Mouse (Mus musculus): ENCODE measurements around the gene Prkar1b. TPM values are rescaled to one million over a fixed set of nuclear protein-coding genes. Genes with fewer than 3 reads are reported as not detected.

Gene Prkar1b
- total and polyA plus RNA-seq, 2 experiments from 2014 or later = 303 to 392 TPM

- Histone ChIP-seq H3K27me3 (ENCODE audit: insufficient read depth, low read length) (no peaks in the 10 kb centered on the region), H3K4me2 (ENCODE audit: low read depth) (no peak overlapping the region), H3K4me3 (ENCODE audit: low read depth, low read length) (no peak overlapping the region), H3K36me3 (ENCODE audit: insufficient read depth) (no peaks in the 10 kb centered on the region), H3K9ac (no peak overlapping the region), H3K27ac (ENCODE audit: low read depth, low read length) (no peak overlapping the region), H3K9me3 (ENCODE audit: low read length) (no peaks in the 10 kb centered on the region), H3K4me1 (ENCODE audit: insufficient read depth) (no peaks in the 10 kb centered on the region)
- 43% methylated on average over 15 of the region's 15 CpGs for WGBS
- DNase-seq (no peak), ATAC-seq (no peak)
- TF ChIP-seq CTCF (IDR thresholded peaks at IDR 0.05; ENCODE audit: low read depth) = no peak
Measured at GRCm38 (mm10) chr5:139027603-139028002, 122.2 kb downstream of the Prkar1b start.

GRCm38 (mm10) chr5:139024351-139025105 is 125.3 kb downstream of the Prkar1b start:
- ATAC-seq (no peak), DNase-seq (no peak)
- H3K9ac ChIP-seq = no peak overlapping the region
- H3K4me3 ChIP-seq (ENCODE audit: low read depth, low read length) = no peak overlapping the region
- H3K4me1 ChIP-seq (ENCODE audit: insufficient read depth) = no peaks in the 10 kb centered on the region
- H3K36me3 ChIP-seq (ENCODE audit: insufficient read depth) = peaks cover 6% of the 10 kb centered on the region; the same call in 1 of the 2 replicates
- H3K9me3 ChIP-seq (ENCODE audit: low read length) = no peaks in the 10 kb centered on the region
- H3K27ac ChIP-seq (ENCODE audit: low read depth, low read length) = no peak overlapping the region
- no peak for TF ChIP-seq CTCF (IDR thresholded peaks at IDR 0.05; ENCODE audit: low read depth)
- WGBS = 79% methylated on average over 12 of the region's 12 CpGs
- H3K4me2 ChIP-seq (ENCODE audit: low read depth) = no peak overlapping the region
- H3K27me3 ChIP-seq (ENCODE audit: insufficient read depth, low read length) = no peaks in the 10 kb centered on the region

GRCm38 (mm10) chr5:139020595-139020994 is 129.2 kb downstream of the Prkar1b start:
- ATAC-seq (no peak), DNase-seq (no peak)
- H3K4me2 ChIP-seq (ENCODE audit: low read depth) = no peak overlapping the region
- no peak overlapping the region for H3K4me3 ChIP-seq (ENCODE audit: low read depth, low read length)
- no peaks in the 10 kb centered on the region for H3K9me3 ChIP-seq (ENCODE audit: low read length)
- peaks cover 30% of the 10 kb centered on the region for H3K36me3 ChIP-seq (ENCODE audit: insufficient read depth)
- TF ChIP-seq CTCF (IDR thresholded peaks at IDR 0.05; ENCODE audit: low read depth) = no peak
- no peaks in the 10 kb centered on the region for H3K27me3 ChIP-seq (ENCODE audit: insufficient read depth, low read length)
- WGBS = 84% methylated on average over 6 of the region's 6 CpGs
- H3K27ac ChIP-seq (ENCODE audit: low read depth, low read length) = no peak overlapping the region
- no peaks in the 10 kb centered on the region for H3K4me1 ChIP-seq (ENCODE audit: insufficient read depth)
- H3K9ac ChIP-seq = no peak overlapping the region

- no peak for ATAC-seq
- no peak for TF ChIP-seq CTCF (IDR thresholded peaks at IDR 0.05; ENCODE audit: low read depth)
- Histone ChIP-seq H3K4me3 (ENCODE audit: low read depth, low read length) (no peak overlapping the region), H3K4me1 (ENCODE audit: insufficient read depth) (no peaks in the 10 kb centered on the region), H3K9me3 (ENCODE audit: low read length) (no peaks in the 10 kb centered on the region), H3K9ac (no peak overlapping the region), H3K4me2 (ENCODE audit: low read depth) (no peak overlapping the region), H3K27ac (ENCODE audit: low read depth, low read length) (no peak overlapping the region), H3K36me3 (ENCODE audit: insufficient read depth) (peaks cover 30% of the 10 kb centered on the region), H3K27me3 (ENCODE audit: insufficient read depth, low read length) (no peaks in the 10 kb centered on the region)
- 77% methylated on average over 15 of the region's 15 CpGs for WGBS
- no peak for DNase-seq
Measured at GRCm38 (mm10) chr5:139017371-139018124, 132.3 kb downstream of the Prkar1b start.

GRCm38 (mm10) chr5:139015097-139015496 is 134.7 kb downstream of the Prkar1b start:
- no peak overlapping the region for H3K4me3 ChIP-seq (ENCODE audit: low read depth, low read length)
- DNase-seq = no peak
- H3K9ac ChIP-seq = no peak overlapping the region
- no peak for ATAC-seq
- no peaks in the 10 kb centered on the region for H3K9me3 ChIP-seq (ENCODE audit: low read length)
- no peaks in the 10 kb centered on the region for H3K27me3 ChIP-seq (ENCODE audit: insufficient read depth, low read length)
- WGBS = 69% methylated on average over 3 of the region's 3 CpGs
- no peak overlapping the region for H3K27ac ChIP-seq (ENCODE audit: low read depth, low read length)
- no peaks in the 10 kb centered on the region for H3K4me1 ChIP-seq (ENCODE audit: insufficient read depth)
- no peak overlapping the region for H3K4me2 ChIP-seq (ENCODE audit: low read depth)
- no peak for TF ChIP-seq CTCF (IDR thresholded peaks at IDR 0.05; ENCODE audit: low read depth)
- H3K36me3 ChIP-seq (ENCODE audit: insufficient read depth) = peaks cover 30% of the 10 kb centered on the region

GRCm38 (mm10) chr5:139010649-139011048 is 139.2 kb downstream of the Prkar1b start:
- Histone ChIP-seq H3K9ac (no peak overlapping the region), H3K9me3 (ENCODE audit: low read length) (no peaks in the 10 kb centered on the region), H3K4me2 (ENCODE audit: low read depth) (no peak overlapping the region), H3K4me3 (ENCODE audit: low read depth, low read length) (no peak overlapping the region), H3K4me1 (ENCODE audit: insufficient read depth) (no peaks in the 10 kb centered on the region), H3K27me3 (ENCODE audit: insufficient read depth, low read length) (no peaks in the 10 kb centered on the region), H3K36me3 (ENCODE audit: insufficient read depth) (no peaks in the 10 kb centered on the region), H3K27ac (ENCODE audit: low read depth, low read length) (no peak overlapping the region)
- DNase-seq (no peak), ATAC-seq (no peak)
- 67% methylated on average over 2 of the region's 2 CpGs for WGBS
- TF ChIP-seq CTCF (IDR thresholded peaks at IDR 0.05; ENCODE audit: low read depth) = no peak

- no peak for DNase-seq
Measured at GRCm38 (mm10) chr5:139007141-139007775, 142.5 kb downstream of the Prkar1b start.

More at GRCm38 (mm10) chr5:139007141-139007775, 142.5 kb downstream of the Prkar1b start:
- Histone ChIP-seq H3K27ac (ENCODE audit: low read depth, low read length) (no peak overlapping the region), H3K4me3 (ENCODE audit: low read depth, low read length) (no peak overlapping the region), H3K36me3 (ENCODE audit: insufficient read depth) (no peaks in the 10 kb centered on the region), H3K9ac (no peak overlapping the region), H3K4me2 (ENCODE audit: low read depth) (no peak overlapping the region), H3K4me1 (ENCODE audit: insufficient read depth) (no peaks in the 10 kb centered on the region), H3K9me3 (ENCODE audit: low read length) (no peaks in the 10 kb centered on the region), H3K27me3 (ENCODE audit: insufficient read depth, low read length) (no peaks in the 10 kb centered on the region)
- ATAC-seq = no peak
- 31% methylated on average over 4 of the region's 4 CpGs for WGBS
- peak; percentile 41 for TF ChIP-seq CTCF (IDR thresholded peaks at IDR 0.05; ENCODE audit: low read depth)
